Mouse (Mus musculus) urinary bladder, postnatal 4 days (tissue): Measurements from ENCODE around the gene Hist2h2aa2.

Source experiments
- DNase-seq, 2 experiments: peaks; one replicate each; pipeline ENCODE4 v3.0.0; 2021 to 2022; ENCODE audit warnings: low spot score in 2 of 2

Hist2h2aa2 gene

DNA sequence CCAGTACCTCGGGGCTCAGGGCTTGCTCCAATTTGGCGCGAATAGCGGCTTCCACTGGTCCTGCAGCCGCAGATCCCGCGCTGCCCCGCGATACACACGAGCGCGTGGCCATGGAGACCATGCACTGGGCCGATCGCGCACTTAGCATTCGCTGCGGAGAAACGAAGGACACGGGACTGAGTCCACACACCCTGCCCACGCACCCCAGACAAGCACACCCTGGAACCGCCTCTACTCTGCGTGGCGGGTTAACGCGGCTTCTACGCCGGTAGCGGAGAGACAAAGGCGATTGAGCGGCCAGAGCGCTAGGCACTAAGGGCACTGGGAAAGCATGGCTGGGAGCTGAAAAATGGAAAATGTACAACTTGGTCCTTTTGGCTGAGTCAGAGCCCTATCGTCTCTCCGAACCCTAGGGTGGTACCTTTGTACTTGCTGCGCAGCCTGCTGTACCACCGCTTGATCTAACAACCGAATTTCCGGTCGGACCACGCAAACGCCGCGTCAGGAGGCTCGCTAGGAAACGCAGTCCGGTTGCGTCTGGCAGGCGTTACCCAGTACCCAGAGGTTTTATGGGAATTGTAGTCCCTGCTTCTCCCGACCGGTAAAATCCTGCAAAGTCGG lies 42.8 kb downstream of the Hist2h2aa2 start:
- DNase-seq: peak; percentile 81 to 86

DNA sequence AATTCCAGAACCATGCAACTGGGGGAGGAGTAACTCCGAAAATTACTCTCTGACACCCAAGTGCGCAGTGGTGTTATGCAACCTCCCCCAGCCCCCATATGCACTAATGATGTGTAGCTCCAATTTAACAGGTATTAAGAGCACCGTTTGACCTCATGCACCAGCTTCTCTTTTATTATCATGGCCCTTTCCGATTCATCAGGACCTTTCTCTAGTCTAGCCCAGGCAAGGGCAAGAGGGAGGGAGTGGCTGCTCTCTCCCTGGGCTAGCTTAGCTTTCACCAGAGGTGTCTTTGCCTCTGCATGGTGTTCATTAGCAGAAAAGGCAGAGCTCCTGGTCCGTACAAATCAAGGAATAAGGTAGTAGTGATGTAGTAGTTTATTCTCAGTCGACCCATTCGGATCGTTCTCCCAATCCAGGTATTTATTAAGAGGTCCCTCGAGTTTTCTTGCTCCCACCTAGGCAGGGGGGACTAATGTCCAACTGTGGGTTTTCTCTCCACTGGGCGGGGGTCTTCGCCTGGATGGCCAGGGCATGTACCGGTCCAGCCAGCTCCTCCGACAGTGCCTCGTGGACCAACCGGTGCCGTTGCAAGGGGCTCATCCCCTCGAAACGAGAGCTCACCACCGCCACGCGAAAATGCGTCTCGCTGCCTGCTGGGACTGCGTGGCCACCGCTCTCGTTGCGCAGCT lies 43.5 kb downstream of the Hist2h2aa2 start:
- DNase-seq: no peak

DNA sequence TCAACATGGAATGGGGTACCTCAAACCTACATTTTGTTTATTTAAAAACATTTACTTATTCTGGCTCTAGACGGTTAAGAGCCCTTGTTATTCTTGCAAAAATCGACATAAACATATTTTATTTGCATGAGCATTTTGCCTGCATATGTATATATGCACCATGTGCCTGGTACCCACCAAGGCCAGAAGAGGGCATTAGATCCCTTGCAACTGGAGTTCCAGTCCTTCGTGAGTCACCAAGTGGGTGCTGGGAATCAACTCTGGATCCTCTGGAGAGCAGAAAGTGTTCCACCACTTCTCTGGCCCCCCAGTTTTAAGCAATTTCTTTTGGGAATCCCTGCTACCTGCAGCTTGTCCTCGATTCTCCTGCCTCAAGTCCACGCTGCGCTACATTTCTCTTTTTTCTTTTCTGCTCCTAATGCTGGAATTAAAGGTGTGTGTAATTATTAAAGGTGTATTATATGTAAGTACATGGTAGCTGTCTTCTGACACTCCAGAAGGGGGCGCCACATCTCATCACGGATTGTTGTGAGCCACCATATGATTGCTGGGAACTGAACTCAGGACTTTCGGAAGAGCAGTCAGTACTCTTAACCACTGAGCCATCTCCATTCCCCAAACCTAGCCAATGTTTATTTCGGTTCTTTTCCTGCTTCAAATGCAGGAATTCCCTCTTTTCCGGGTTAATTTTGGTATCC lies 44.3 kb downstream of the Hist2h2aa2 start:
- no peak for DNase-seq

DNA sequence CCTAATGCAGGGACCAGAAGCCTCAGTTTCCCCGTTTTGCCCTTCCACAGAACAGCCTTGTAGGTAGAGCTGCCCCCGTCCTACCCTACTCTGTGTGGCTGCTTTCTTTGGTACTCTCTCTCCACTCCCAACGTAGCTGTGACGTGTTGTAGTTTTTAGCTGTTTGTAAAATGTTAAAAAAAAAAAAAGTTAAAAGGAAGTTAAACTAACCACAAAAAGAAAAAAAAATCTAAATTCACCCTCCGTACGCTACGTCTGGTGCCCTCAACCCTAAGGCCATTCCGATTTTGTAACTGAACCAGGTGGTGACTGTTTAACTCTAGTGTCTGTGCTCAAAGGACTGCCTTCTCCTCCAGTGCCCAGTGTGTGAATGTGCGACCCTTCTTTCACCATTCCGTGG lies 45.1 kb downstream of the Hist2h2aa2 start:
- DNase-seq: no peak

DNA sequence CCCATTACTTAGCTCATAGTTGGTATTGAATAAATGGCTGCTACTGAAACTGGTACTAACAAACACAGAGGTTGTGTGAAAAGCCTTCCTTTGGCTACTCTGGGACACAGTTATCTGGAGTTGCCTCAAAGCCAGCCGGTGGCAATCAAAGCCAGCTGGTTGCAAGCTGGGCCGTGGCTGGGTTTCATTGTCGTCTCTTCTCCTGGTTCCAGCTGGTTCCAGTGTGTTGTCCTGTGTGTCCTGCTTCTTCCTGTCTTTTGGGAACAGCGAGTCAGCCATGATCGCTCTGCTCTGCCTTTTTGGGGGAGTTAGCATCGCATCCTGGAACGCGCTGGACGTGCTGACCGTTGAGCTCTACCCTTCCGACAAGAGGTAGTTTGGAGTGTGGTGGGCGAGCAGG lies 47.1 kb downstream of the Hist2h2aa2 start:
- DNase-seq: no peak
